Mouse (Mus musculus) brain, embryonic 14.5 days (tissue): ENCODE results near the gene Cdk4. TPM values are rescaled to one million over a fixed set of nuclear protein-coding genes. Genes with fewer than 3 reads are reported as not detected.

Experiments used
- DNase-seq: peaks from one replicate; pipeline ENCODE4 v3.0.0-alpha.2; 2011; ENCODE audit warnings: low read depth
- CTCF ChIP-seq: fragments of 200-500 bp; IDR thresholded peaks from 2 replicates; pipeline ENCODE4 v1.5.1; 2012; ENCODE audit warnings: inconsistent platforms, mild to moderate bottlenecking, moderate library complexity, borderline replicate concordance; ENCODE audit not compliant: insufficient read depth, insufficient read length; ENCODE audit errors: extremely low read depth
- POLR2A ChIP-seq: fragments of 200-500 bp; IDR thresholded peaks from 2 replicates; pipeline ENCODE4 v1.6.1; 2012; ENCODE audit warnings: mild to moderate bottlenecking, inconsistent platforms, borderline replicate concordance; ENCODE audit not compliant: poor library complexity, insufficient read depth, insufficient read length, severe bottlenecking; ENCODE audit errors: extremely low read depth
- polyA plus RNA-seq: library from polyadenylated mRNA; depleted of rRNA; stranded (reverse); fragments of >200 nt; gene quantifications from 2 replicates; pipeline ENCODE4 v1.2.3, GENCODE M21; 2012

The Cdk4 gene
- polyA plus RNA-seq, 1 experiment: 871 TPM

GRCm38 (mm10) chr10:127091507-127092396, 28.4 kb downstream of the Cdk4 start:
- DNase-seq: peak; percentile 45
- TF ChIP-seq CTCF (0 out of 2 replicates have a peak, but pooled peaks have one; percentile 4), POLR2A (no peak)

GRCm38 (mm10) chr10:127092742-127093141, 29.4 kb downstream of the Cdk4 start:
- TF ChIP-seq POLR2A (no peak), CTCF (no peak)
- no peak for DNase-seq

GRCm38 (mm10) chr10:127094382-127094802, 31.1 kb downstream of the Cdk4 start:
- TF ChIP-seq POLR2A (no peak), CTCF (no peak)
- peak; percentile 48 for DNase-seq

GRCm38 (mm10) chr10:127098514-127098913, 35.2 kb downstream of the Cdk4 start:
- no peak for DNase-seq
- TF ChIP-seq POLR2A (no peak), CTCF (no peak)

- TF ChIP-seq CTCF (no peak), POLR2A (no peak)
- no peak for DNase-seq
These were observed 35.9 kb downstream of the Cdk4 start for GRCm38 (mm10) chr10:127099191-127099590.

GRCm38 (mm10) chr10:127099868-127100267, 36.5 kb downstream of the Cdk4 start:
- DNase-seq: no peak
- TF ChIP-seq CTCF (no peak), POLR2A (no peak)

GRCm38 (mm10) chr10:127100414-127100813, 37.1 kb downstream of the Cdk4 start:
- TF ChIP-seq POLR2A (no peak), CTCF (no peak)

GRCm38 (mm10) chr10:127101151-127101550, 37.8 kb downstream of the Cdk4 start:
- no peak for TF ChIP-seq POLR2A
- no peak for TF ChIP-seq CTCF
- no peak for DNase-seq

More at GRCm38 (mm10) chr10:127100414-127100813, 37.1 kb downstream of the Cdk4 start:
- no peak for DNase-seq

- no peak for DNase-seq
- TF ChIP-seq POLR2A (no peak), CTCF (no peak)
These were observed 40.3 kb downstream of the Cdk4 start for GRCm38 (mm10) chr10:127103631-127104030.

- TF ChIP-seq CTCF (no peak), POLR2A (no peak)
These were observed 44.4 kb downstream of the Cdk4 start for GRCm38 (mm10) chr10:127107563-127108261.

GRCm38 (mm10) chr10:127108262-127108583, 44.9 kb downstream of the Cdk4 start:
- no peak for DNase-seq
- TF ChIP-seq POLR2A (no peak), CTCF (no peak)

More at GRCm38 (mm10) chr10:127107563-127108261, 44.4 kb downstream of the Cdk4 start:
- DNase-seq: no peak
